Mouse (Mus musculus) liver, adult 2 months (tissue): ENCODE measurements around the gene Mtss1l.

Experiments used
- CTCF ChIP-seq: fragments of 200-500 bp; IDR thresholded peaks from 2 replicates; pipeline ENCODE4 v1.5.1; 2011; ENCODE audit warnings: low read depth, low read length, control low read depth
- POLR2A ChIP-seq: fragments of 200-500 bp; IDR thresholded peaks from 2 replicates; pipeline ENCODE4 v1.6.1; 2011; ENCODE audit warnings: low read length, control low read depth; ENCODE audit not compliant: insufficient read depth; ENCODE audit errors: extremely low read depth

- peak; percentile 64 for TF ChIP-seq CTCF
- TF ChIP-seq POLR2A: no peak
Measured at GRCm38 (mm10) chr8:110726893-110727292, 5.6 kb downstream of the Mtss1l start.
